Mouse (Mus musculus) limb, embryonic 15.5 days (tissue): ENCODE data around the gene Dynll2. TPM values are rescaled to one million over a fixed set of nuclear protein-coding genes. Genes with fewer than 3 reads are reported as not detected.
"Not testable (repeated sequence)": the region's sequence is repeated elsewhere in the genome, so short reads cannot be mapped to it uniquely, and the experiment has no call there.

ENCODE experiments used
- ATAC-seq: fragments of 200-750 bp; cut with Nextera tagmentation; 2 replicates; pipeline ENCODE4 v1.8.0; 2017; ENCODE audit warnings: low read depth, moderate TSS enrichment; ENCODE audit not compliant: insufficient number of reproducible peaks, low FRiP score, low TSS enrichment
- H3K27ac ChIP-seq: fragments of 300-500 bp; sonication (generic); 2 replicates; pipeline ENCODE4 v1.5.1; 2015; ENCODE audit warnings: moderate library complexity, mild to moderate bottlenecking, inconsistent platforms
- H3K27me3 ChIP-seq: fragments of 300-500 bp; sonication (generic); 2 replicates; pipeline ENCODE4 v1.6.1; 2015; ENCODE audit warnings: inconsistent platforms
- H3K36me3 ChIP-seq: fragments of 300-500 bp; sonication (generic); 2 replicates; pipeline ENCODE4 v1.6.1; 2015; ENCODE audit warnings: inconsistent platforms
- H3K4me1 ChIP-seq: fragments of 300-500 bp; sonication (generic); 2 replicates; pipeline ENCODE4 v1.6.1; 2015; ENCODE audit warnings: inconsistent platforms
- H3K4me2 ChIP-seq: fragments of 300-500 bp; sonication (generic); 2 replicates; pipeline ENCODE4 v1.6.1; 2015; ENCODE audit warnings: mild to moderate bottlenecking, inconsistent platforms
- H3K4me3 ChIP-seq: fragments of 300-500 bp; sonication (generic); 2 replicates; pipeline ENCODE4 v1.5.1; 2015; ENCODE audit warnings: mild to moderate bottlenecking, inconsistent platforms
- H3K9ac ChIP-seq: fragments of 300-500 bp; sonication (generic); 2 replicates; pipeline ENCODE4 v1.6.1; 2015; ENCODE audit warnings: inconsistent platforms
- H3K9me3 ChIP-seq: fragments of 300-500 bp; sonication (generic); 2 replicates; pipeline ENCODE4 v1.6.1; 2016; ENCODE audit warnings: inconsistent platforms
- WGBS: fragments of 180-500 bp; shearing (Covaris S2); methylation state at CpG from one replicate; pipeline ENCODE4 v1.1.7; 2015; 5-methylcytosine and 5-hydroxymethylcytosine counted together
- polyA plus RNA-seq: library from polyadenylated mRNA; unstranded; fragments of >200 nt; fragmentation: Nextera tagmentation; extraction: Ambion mirVana; gene quantifications from 2 replicates; pipeline ENCODE4 v1.2.1, GENCODE M21; 2015

The Dynll2 gene
- polyA plus RNA-seq, 1 experiment from 2014 or later, result 17.0 TPM

GRCm38 (mm10) chr11:87985643-87986042, 1.7 kb downstream of the Dynll2 start:
- Histone ChIP-seq H3K27me3 (no peaks in the 10 kb centered on the region), H3K36me3 (peaks cover 31% of the 10 kb centered on the region), H3K4me3 (peak overlapping the region; percentile 98), H3K27ac (no peak overlapping the region), H3K9ac (no peak overlapping the region), H3K4me2 (peak overlapping the region; percentile 70), H3K9me3 (no peaks in the 10 kb centered on the region), H3K4me1 (peaks cover 25% of the 10 kb centered on the region)
- no peak for ATAC-seq
- 57% methylated on average over 9 of the region's 9 CpGs for WGBS

- H3K4me2 ChIP-seq, result no peak overlapping the region
- no peak overlapping the region for H3K4me3 ChIP-seq
- no peak for ATAC-seq
- 74% methylated on average over 3 of the region's 3 CpGs for WGBS
- H3K36me3 ChIP-seq, result peaks cover 42% of the 10 kb centered on the region
- H3K27ac ChIP-seq, result no peak overlapping the region
- H3K9me3 ChIP-seq, result no peaks in the 10 kb centered on the region
- H3K4me1 ChIP-seq, result peaks cover 25% of the 10 kb centered on the region
- no peak overlapping the region for H3K9ac ChIP-seq
- H3K27me3 ChIP-seq, result no peaks in the 10 kb centered on the region
Measured at GRCm38 (mm10) chr11:87984571-87984970, 2.8 kb downstream of the Dynll2 start.

- Histone ChIP-seq H3K9me3 (no peaks in the 10 kb centered on the region), H3K27me3 (no peaks in the 10 kb centered on the region), H3K36me3 (peaks cover 62% of the 10 kb centered on the region), H3K27ac (no peak overlapping the region), H3K4me2 (no peak overlapping the region), H3K4me3 (no peak overlapping the region), H3K9ac (no peak overlapping the region), H3K4me1 (peaks cover 3% of the 10 kb centered on the region; the same call in 1 of the 2 replicates)
- 80% methylated on average over 4 of the region's 4 CpGs for WGBS
- ATAC-seq, result no peak
Measured at GRCm38 (mm10) chr11:87978905-87979304, 8.4 kb downstream of the Dynll2 start.

- not testable (repeated sequence) for H3K9me3 ChIP-seq, H3K4me1 ChIP-seq, H3K4me3 ChIP-seq, H3K9ac ChIP-seq, ATAC-seq, H3K27me3 ChIP-seq, H3K27ac ChIP-seq, H3K4me2 ChIP-seq
- H3K36me3 ChIP-seq, result peaks cover 46% of the 10 kb centered on the region
- WGBS, result 79% methylated on average over 8 of the region's 8 CpGs
Measured at GRCm38 (mm10) chr11:87977021-87977420, 10.3 kb downstream of the Dynll2 start.

- H3K9me3 ChIP-seq, result no peaks in the 10 kb centered on the region
- H3K4me3 ChIP-seq, result no peak overlapping the region
- peaks cover 3% of the 10 kb centered on the region; the same call in 1 of the 2 replicates for H3K4me1 ChIP-seq
- no peak overlapping the region for H3K27ac ChIP-seq
- peaks cover 22% of the 10 kb centered on the region for H3K36me3 ChIP-seq
- 14% methylated on average over 11 of the region's 11 CpGs for WGBS
- H3K27me3 ChIP-seq, result no peaks in the 10 kb centered on the region
- H3K9ac ChIP-seq, result no peak overlapping the region
- 0 out of 2 replicates have a peak, but pooled peaks have one; percentile 55 for ATAC-seq
- H3K4me2 ChIP-seq, result no peak overlapping the region
Measured at GRCm38 (mm10) chr11:87974477-87975181, 12.7 kb downstream of the Dynll2 start.

GRCm38 (mm10) chr11:87973559-87974305, 13.6 kb downstream of the Dynll2 start:
- Histone ChIP-seq H3K4me1 (peaks cover 3% of the 10 kb centered on the region; the same call in 1 of the 2 replicates), H3K4me3 (no peak overlapping the region), H3K9me3 (no peaks in the 10 kb centered on the region), H3K4me2 (no peak overlapping the region), H3K27ac (no peak overlapping the region), H3K36me3 (peaks cover 14% of the 10 kb centered on the region), H3K9ac (no peak overlapping the region), H3K27me3 (no peaks in the 10 kb centered on the region)
- 47% methylated on average over 10 of the region's 10 CpGs for WGBS
- ATAC-seq, result no peak

GRCm38 (mm10) chr11:87972829-87973228, 14.5 kb downstream of the Dynll2 start:
- no peak overlapping the region for H3K9ac ChIP-seq
- H3K27me3 ChIP-seq, result no peaks in the 10 kb centered on the region
- no peak overlapping the region for H3K27ac ChIP-seq
- no peaks in the 10 kb centered on the region for H3K9me3 ChIP-seq
- no peak overlapping the region for H3K4me3 ChIP-seq
- H3K36me3 ChIP-seq, result peaks cover 4% of the 10 kb centered on the region
- H3K4me1 ChIP-seq, result peaks cover 3% of the 10 kb centered on the region; the same call in 1 of the 2 replicates
- no peak for ATAC-seq
- no peak overlapping the region for H3K4me2 ChIP-seq
- 79% methylated on average over 6 of the region's 6 CpGs for WGBS

- H3K27me3 ChIP-seq, result no peaks in the 10 kb centered on the region
- H3K4me2 ChIP-seq, result no peak overlapping the region
- H3K27ac ChIP-seq, result no peak overlapping the region
- no peak overlapping the region for H3K4me3 ChIP-seq
- 21% methylated on average over 12 of the region's 20 CpGs for WGBS
- no peak overlapping the region for H3K9ac ChIP-seq
- peaks cover 6% of the 10 kb centered on the region; the same call in 1 of the 2 replicates for H3K4me1 ChIP-seq
- no peaks in the 10 kb centered on the region for H3K9me3 ChIP-seq
- no peaks in the 10 kb centered on the region for H3K36me3 ChIP-seq
- no peak for ATAC-seq
Measured at GRCm38 (mm10) chr11:87968356-87969122, 18.8 kb downstream of the Dynll2 start.

GRCm38 (mm10) chr11:87967692-87968289, 19.5 kb downstream of the Dynll2 start:
- H3K4me2 ChIP-seq, result peak overlapping the region; percentile 41
- H3K4me1 ChIP-seq, result peaks cover 6% of the 10 kb centered on the region; the same call in 1 of the 2 replicates
- 1% methylated on average over 17 of the region's 17 CpGs for WGBS
- peak overlapping the region; percentile 26 for H3K4me3 ChIP-seq
- H3K27ac ChIP-seq, result no peak overlapping the region
- no peaks in the 10 kb centered on the region for H3K36me3 ChIP-seq
- no peak for ATAC-seq
- H3K9ac ChIP-seq, result no peak overlapping the region
- H3K9me3 ChIP-seq, result no peaks in the 10 kb centered on the region
- H3K27me3 ChIP-seq, result no peaks in the 10 kb centered on the region

GRCm38 (mm10) chr11:87966214-87966613, 21.1 kb downstream of the Dynll2 start:
- H3K27ac ChIP-seq, result no peak overlapping the region
- WGBS, result 27% methylated on average over 10 of the region's 10 CpGs
- no peak overlapping the region for H3K4me2 ChIP-seq
- no peaks in the 10 kb centered on the region for H3K9me3 ChIP-seq
- H3K27me3 ChIP-seq, result no peaks in the 10 kb centered on the region
- H3K36me3 ChIP-seq, result no peaks in the 10 kb centered on the region
- peaks cover 6% of the 10 kb centered on the region; the same call in 1 of the 2 replicates for H3K4me1 ChIP-seq
- peak; percentile 70; the same call in 1 of the 2 replicates for ATAC-seq
- no peak overlapping the region for H3K9ac ChIP-seq
- no peak overlapping the region for H3K4me3 ChIP-seq

GRCm38 (mm10) chr11:87965293-87965692, 22.0 kb downstream of the Dynll2 start:
- WGBS, result 46% methylated on average over 3 of the region's 3 CpGs
- no peaks in the 10 kb centered on the region for H3K27me3 ChIP-seq
- no peak for ATAC-seq

More at GRCm38 (mm10) chr11:87965293-87965692, 22.0 kb downstream of the Dynll2 start:
- no peaks in the 10 kb centered on the region for H3K36me3 ChIP-seq
- H3K27ac ChIP-seq, result no peak overlapping the region
- no peak overlapping the region for H3K4me2 ChIP-seq
- no peak overlapping the region for H3K9ac ChIP-seq
- H3K4me3 ChIP-seq, result no peak overlapping the region
- peaks cover 6% of the 10 kb centered on the region; the same call in 1 of the 2 replicates for H3K4me1 ChIP-seq
- H3K9me3 ChIP-seq, result no peaks in the 10 kb centered on the region
